Mouse (Mus musculus): ENCODE measurements around the gene Cd1d1. TPM values are rescaled to one million over a fixed set of nuclear protein-coding genes. Genes with fewer than 3 reads are reported as not detected.
"Not testable (repeated sequence)": the region's sequence is repeated elsewhere in the genome, so short reads cannot be mapped to it uniquely, and the experiment has no call there.

Cd1d1 gene
- total RNA-seq, 2 experiments from 2014 or later, result 1.4 to 2.0 TPM

GRCm38 (mm10) chr3:86996111-86996510, 3.1 kb downstream of the Cd1d1 start:
- H3K27ac ChIP-seq, result no peak overlapping the region
- H3K4me3 ChIP-seq, result no peak overlapping the region
- TF ChIP-seq CTCF (conservative IDR thresholded peaks at IDR 0.05), result no peak
- DNase-seq (ENCODE audit: low spot score in 2 of 2), result no peak

GRCm38 (mm10) chr3:86995381-86995780, 3.9 kb downstream of the Cd1d1 start:
- Histone ChIP-seq H3K4me3 (no peak overlapping the region), H3K27ac (no peak overlapping the region)
- DNase-seq (ENCODE audit: low spot score in 2 of 2), result no peak
- no peak for TF ChIP-seq CTCF (conservative IDR thresholded peaks at IDR 0.05)

DNA sequence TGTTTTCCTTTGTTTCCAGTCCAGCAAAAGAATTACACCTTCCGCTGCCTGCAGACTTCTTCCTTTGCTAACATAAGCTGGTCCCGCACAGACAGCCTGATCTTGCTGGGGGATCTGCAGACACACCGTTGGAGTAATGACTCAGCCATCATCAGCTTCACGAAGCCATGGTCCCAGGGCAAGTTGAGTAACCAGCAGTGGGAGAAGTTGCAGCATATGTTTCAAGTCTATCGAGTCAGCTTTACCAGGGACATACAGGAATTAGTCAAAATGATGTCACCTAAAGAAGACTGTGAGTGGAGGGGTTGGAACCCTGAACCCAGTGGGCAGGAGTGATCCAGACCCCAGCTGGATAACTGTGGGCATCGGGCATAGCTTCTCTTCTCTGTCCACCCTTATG, 12.3 kb downstream of the Cd1d1 start:
- H3K27ac ChIP-seq; H3K4me3 ChIP-seq; DNase-seq (ENCODE audit: low spot score in 2 of 2): not testable (repeated sequence)

DNA sequence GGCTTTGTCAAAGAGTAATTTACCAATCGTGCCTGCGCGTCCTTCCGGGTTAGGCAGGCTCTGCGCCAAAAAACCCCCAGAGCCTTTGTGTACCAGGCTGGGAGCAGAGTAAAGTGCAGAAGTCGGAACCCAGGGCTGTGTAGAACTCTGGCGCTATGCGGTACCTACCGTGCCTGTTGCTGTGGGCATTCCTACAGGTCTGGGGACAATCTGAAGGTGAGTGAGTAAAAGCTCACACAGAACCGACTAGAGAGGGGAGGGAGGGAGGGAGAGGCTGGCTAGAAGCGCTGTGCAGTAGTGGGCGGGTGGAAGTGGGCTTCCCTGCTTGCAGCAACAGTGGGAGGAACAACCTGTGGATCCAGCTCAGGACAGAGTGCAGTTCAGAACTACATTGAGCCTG, 12.8 kb downstream of the Cd1d1 start:
- TF ChIP-seq CTCF (conservative IDR thresholded peaks at IDR 0.05), result no peak
- Histone ChIP-seq H3K27ac (no peak overlapping the region), H3K4me3 (no peak overlapping the region; the same call in 1 of the 2 replicates)
- DNase-seq (ENCODE audit: low spot score in 2 of 2), result no peak

DNA sequence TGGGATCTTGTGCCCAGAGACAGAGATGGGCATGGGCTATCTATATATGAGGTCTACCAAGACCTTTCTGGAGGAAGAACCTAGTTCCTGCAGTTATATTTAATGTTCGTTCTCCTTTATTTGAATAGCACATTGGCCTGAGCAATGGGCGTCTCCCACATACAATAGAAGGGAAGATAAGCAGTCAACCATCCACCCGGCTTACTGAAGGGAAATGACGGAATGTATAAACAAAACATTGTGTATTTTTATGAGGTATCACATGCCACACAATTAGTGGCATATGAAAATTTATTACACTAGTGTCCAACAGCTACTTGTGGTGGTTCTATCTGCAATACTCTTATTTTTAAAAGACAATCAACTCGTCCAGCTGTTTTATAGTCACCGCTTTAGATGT, 15.9 kb downstream of the Cd1d1 start:
- no peak overlapping the region for H3K4me3 ChIP-seq
- no peak for TF ChIP-seq CTCF (conservative IDR thresholded peaks at IDR 0.05)
- DNase-seq (ENCODE audit: low spot score in 2 of 2), result no peak
- H3K27ac ChIP-seq, result no peak overlapping the region

DNA sequence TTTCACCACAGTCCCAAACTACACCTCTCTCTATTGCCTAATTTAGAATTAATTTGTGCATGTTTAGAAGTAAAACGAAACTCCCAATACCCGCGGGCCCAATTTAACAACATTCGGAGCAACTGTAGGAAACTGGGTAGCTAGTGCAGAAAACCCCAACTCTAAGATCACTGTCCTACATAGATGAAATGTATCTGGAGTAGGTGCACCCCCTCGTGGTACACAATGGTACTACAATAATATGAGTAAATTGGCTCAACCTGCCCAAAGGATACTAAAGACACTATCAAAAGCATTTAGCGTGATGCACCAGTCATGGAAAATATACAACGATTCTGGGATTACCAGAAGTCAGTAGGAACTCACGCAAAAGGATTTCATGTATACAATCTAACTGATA, 22.7 kb downstream of the Cd1d1 start:
- TF ChIP-seq CTCF (conservative IDR thresholded peaks at IDR 0.05), result peak; percentile 96
- peak; percentile 85 for DNase-seq (ENCODE audit: low spot score in 2 of 2)

DNA sequence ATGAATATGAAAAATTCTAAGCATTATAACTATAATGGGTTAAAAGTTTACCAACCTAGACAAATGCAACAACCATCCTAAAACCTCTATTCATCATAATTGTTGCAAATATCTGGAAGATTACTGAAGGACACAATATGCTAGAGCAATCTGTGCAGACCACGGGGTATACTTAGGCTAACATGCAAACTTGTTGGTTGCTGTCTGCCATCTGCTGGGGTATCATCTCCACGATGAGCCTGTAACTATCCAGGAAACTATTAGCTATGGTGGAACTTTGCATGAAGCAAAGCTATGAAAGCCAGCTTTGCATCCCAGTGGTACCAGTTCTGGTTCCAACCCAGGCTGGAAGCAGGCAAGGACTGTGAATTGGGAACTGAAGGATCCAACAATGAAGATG, 24.1 kb downstream of the Cd1d1 start:
- DNase-seq (ENCODE audit: low spot score in 2 of 2), result peak; percentile 33 to 51
- TF ChIP-seq CTCF (conservative IDR thresholded peaks at IDR 0.05), result peak; percentile 73
- no peak overlapping the region for H3K4me3 ChIP-seq
- no peak overlapping the region for H3K27ac ChIP-seq

More for the DNA sequence above, 22.7 kb downstream of the Cd1d1 start:
- Histone ChIP-seq H3K4me3 (no peak overlapping the region), H3K27ac (no peak overlapping the region)

GRCm38 (mm10) chr3:86962665-86963435, 36.4 kb downstream of the Cd1d1 start:
- DNase-seq (ENCODE audit: low spot score in 2 of 2), result no peak
- TF ChIP-seq CTCF (conservative IDR thresholded peaks at IDR 0.05), result no peak
- no peak overlapping the region for H3K4me3 ChIP-seq
- H3K27ac ChIP-seq, result no peak overlapping the region

DNA sequence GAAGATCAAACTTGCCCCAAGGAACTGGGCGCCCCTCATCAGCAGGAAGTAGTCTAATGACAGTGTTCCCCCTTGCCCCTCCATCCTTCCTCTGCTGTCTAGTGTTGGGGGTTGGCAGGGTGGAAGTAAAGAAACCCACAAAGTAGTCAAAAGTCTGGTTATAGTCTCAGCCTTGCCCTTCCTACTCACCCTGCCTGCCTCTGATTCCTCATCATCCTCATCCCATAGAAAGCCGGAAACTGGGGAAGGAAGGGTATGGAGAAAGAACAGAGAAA, 37.9 kb downstream of the Cd1d1 start:
- H3K27ac ChIP-seq, result no peak overlapping the region
- DNase-seq (ENCODE audit: low spot score in 2 of 2), result no peak
- TF ChIP-seq CTCF (conservative IDR thresholded peaks at IDR 0.05), result no peak
- H3K4me3 ChIP-seq, result no peak overlapping the region

- DNase-seq (ENCODE audit: low spot score in 2 of 2), result no peak
- Histone ChIP-seq H3K4me3 (no peak overlapping the region), H3K27ac (no peak overlapping the region)
- TF ChIP-seq CTCF (conservative IDR thresholded peaks at IDR 0.05), result no peak
These were observed 38.4 kb downstream of the Cd1d1 start for GRCm38 (mm10) chr3:86960656-86961394.

GRCm38 (mm10) chr3:86959088-86959487, 40.2 kb downstream of the Cd1d1 start:
- H3K4me3 ChIP-seq, result no peak overlapping the region
- no peak overlapping the region for H3K27ac ChIP-seq
- no peak for DNase-seq (ENCODE audit: low spot score in 2 of 2)
- TF ChIP-seq CTCF (conservative IDR thresholded peaks at IDR 0.05), result no peak

DNA sequence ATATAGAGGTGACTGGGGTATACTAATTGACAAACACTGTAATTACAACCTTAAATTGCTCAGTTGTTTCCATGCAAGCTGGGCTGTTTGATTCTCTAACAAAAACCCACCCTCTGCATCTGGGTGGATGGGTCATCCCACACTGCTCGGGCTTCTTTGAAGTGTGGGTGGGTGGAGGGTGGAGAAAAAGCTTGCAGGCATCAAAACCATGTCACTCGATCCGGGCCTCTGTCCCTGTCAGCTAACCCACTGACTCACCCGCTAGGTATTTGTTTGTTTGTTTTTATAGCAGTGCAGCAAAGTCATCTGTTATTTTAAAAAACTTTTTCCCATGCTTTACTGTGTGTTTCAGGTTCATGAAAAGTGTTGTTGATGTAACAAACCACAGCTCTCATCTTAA, 43.9 kb downstream of the Cd1d1 start:
- no peak for DNase-seq (ENCODE audit: low spot score in 2 of 2)
- H3K4me3 ChIP-seq, result no peak overlapping the region
- TF ChIP-seq CTCF (conservative IDR thresholded peaks at IDR 0.05), result no peak
- H3K27ac ChIP-seq, result no peak overlapping the region

- H3K4me3 ChIP-seq, result no peak overlapping the region
- no peak overlapping the region for H3K27ac ChIP-seq
- no peak for DNase-seq (ENCODE audit: low spot score in 2 of 2)
- no peak for TF ChIP-seq CTCF (conservative IDR thresholded peaks at IDR 0.05)
These were observed 44.7 kb downstream of the Cd1d1 start for GRCm38 (mm10) chr3:86954521-86954920.

DNA sequence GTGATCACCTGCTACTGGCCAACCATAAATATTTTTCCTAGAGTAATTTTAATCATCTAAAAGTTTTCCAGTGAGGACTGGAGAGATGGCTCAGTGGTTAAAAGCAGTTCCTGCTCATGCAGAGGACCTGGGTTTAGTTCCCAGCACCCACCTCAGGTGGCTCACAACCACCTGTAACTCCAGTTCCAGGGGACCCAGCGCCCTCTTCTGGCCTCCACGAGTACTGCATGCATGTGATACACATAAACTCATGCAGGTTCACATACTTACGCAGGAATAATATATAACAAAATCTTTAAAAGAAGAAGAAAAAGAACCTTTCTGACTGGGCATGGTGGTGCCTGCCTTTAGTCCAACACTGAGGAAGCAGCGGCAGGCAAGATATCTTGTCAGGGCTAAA, 45.4 kb downstream of the Cd1d1 start:
- no peak overlapping the region for H3K27ac ChIP-seq
- H3K4me3 ChIP-seq, result no peak overlapping the region
- no peak for DNase-seq (ENCODE audit: low spot score in 2 of 2)
- TF ChIP-seq CTCF (conservative IDR thresholded peaks at IDR 0.05), result peak; percentile 55

Data from layer of hippocampus, adult 2 months (tissue).